Mouse (Mus musculus): Measurements from ENCODE around the gene Psmd10. TPM values are rescaled to one million over a fixed set of nuclear protein-coding genes. Genes with fewer than 3 reads are reported as not detected.

The Psmd10 gene
- total RNA-seq (2012; rRNA removed), result 49.9 and 53.2 TPM in 2 replicates
- 10 to 100 TPM in 1 of 2 experiments, not detected in 1; 48.8 TPM for polyA plus RNA-seq (2012; ENCODE audit: insufficient read depth in 1 of 2, insufficient read length in 2 of 2, low read depth in 1 of 2, low replicate concordance in 2 of 2, missing spikeins in 1 of 2)

- peak; percentile 99 for DNase-seq (ENCODE audit: low read depth, low spot score)
- Histone ChIP-seq H3K27me3 (ENCODE audit: control insufficient read depth in 1 of 2, insufficient read depth in 2 of 2, low read length in 2 of 2) (no peaks in the 10 kb centered on the region), H3K36me3 (ENCODE audit: control insufficient read depth in 1 of 2, insufficient read depth in 2 of 2, low read length in 2 of 2) (peaks cover 2 to 19% of the 10 kb centered on the region in 2 experiments; a peak in 3 of 4 replicates), H3K9ac (ENCODE audit: control insufficient read depth, low read depth, low read length, poor library complexity, severe bottlenecking) (peak within 1 kb of the TSS; percentile 87), H3K4me1 (ENCODE audit: control insufficient read depth in 1 of 2, insufficient read depth in 2 of 2, low read length in 2 of 2) (peaks cover 3 to 12% of the 10 kb centered on the region in 2 experiments), H3K9me3 (replicated peaks; ENCODE audit: insufficient read depth, low read length) (no peaks in the 10 kb centered on the region), H3K27ac (ENCODE audit: control insufficient read depth, low read depth, low read length) (peak within 1 kb of the TSS; percentile 84), H3K4me3 (ENCODE audit: control insufficient read depth in 1 of 2, insufficient read depth in 1 of 2, low read depth in 2 of 2, low read length in 2 of 2) (peak within 1 kb of the TSS; percentile 81 to 97), H3K79me2 (ENCODE audit: control insufficient read depth, insufficient read depth, low read length, poor library complexity) (peaks cover 4% of the 10 kb centered on the region)
- TF ChIP-seq ELF1 (IDR thresholded peaks at IDR 0.05; ENCODE audit: low read depth, low read length) (peak; percentile 99), MAX (IDR thresholded peaks at IDR 0.05; ENCODE audit: low read length) (peak; percentile 41; the same call in 1 of the 2 replicates), MXI1 (IDR thresholded peaks at IDR 0.05; ENCODE audit: low read depth, low read length) (peak; percentile 65), POLR2A (IDR thresholded peaks at IDR 0.05; ENCODE audit: control insufficient read depth in 1 of 2, insufficient read depth in 1 of 2, low read depth in 1 of 2, low read length in 2 of 2, poor library complexity in 1 of 2) (peak; percentile 55 to 83; a peak in 2 of 4 replicates), ZC3H11A (IDR thresholded peaks at IDR 0.05; ENCODE audit: low read depth, low read length) (no peak), JUND (IDR thresholded peaks at IDR 0.05; ENCODE audit: low read depth, low read length) (no peak), USF1 (IDR thresholded peaks at IDR 0.05; ENCODE audit: low read depth, low read length) (0 out of 2 replicates have a peak, but pooled peaks have one; percentile 14), TBP (IDR thresholded peaks at IDR 0.05; ENCODE audit: low read depth, low read length) (no peak; the same call in 1 of the 2 replicates), RAD21 (IDR thresholded peaks at IDR 0.05; ENCODE audit: low read depth, low read length) (no peak), MYC (IDR thresholded peaks at IDR 0.05; ENCODE audit: low read depth, low read length) (peak; percentile 31; the same call in 1 of the 2 replicates), TCF12 (IDR thresholded peaks at IDR 0.05; ENCODE audit: low read depth, low read length) (0 out of 2 replicates have a peak, but pooled peaks have one; percentile 23), MEF2A (IDR thresholded peaks at IDR 0.05; ENCODE audit: extremely low read depth, insufficient replicate concordance, low read depth, low read length, poor library complexity, severe bottlenecking) (no peak), CHD2 (IDR thresholded peaks at IDR 0.05; ENCODE audit: low read length) (peak; percentile 63), ZNF384 (IDR thresholded peaks at IDR 0.05; ENCODE audit: low read depth, low read length) (no peak), HCFC1 (IDR thresholded peaks at IDR 0.05; ENCODE audit: low read depth, low read length) (peak; percentile 99), RCOR1 (IDR thresholded peaks at IDR 0.05; ENCODE audit: low read depth, low read length) (no peak), USF2 (IDR thresholded peaks at IDR 0.05; ENCODE audit: borderline replicate concordance in 1 of 2, insufficient read depth in 1 of 2, low read depth in 1 of 2, low read length in 2 of 2) (no peak), KAT2A (conservative IDR thresholded peaks at IDR 0.05; ENCODE audit: low read depth, low read length) (peak; percentile 97), BHLHE40 (IDR thresholded peaks at IDR 0.05; ENCODE audit: borderline replicate concordance, low read depth, low read length) (no peak), SIN3A (IDR thresholded peaks at IDR 0.05; ENCODE audit: low read length) (peak; percentile 98), ZMIZ1 (IDR thresholded peaks at IDR 0.05; ENCODE audit: low read depth, low read length) (peak; percentile 62; the same call in 1 of the 2 replicates), ETS1 (IDR thresholded peaks at IDR 0.05; ENCODE audit: low read depth, low read length) (no peak), MAZ (IDR thresholded peaks at IDR 0.05; ENCODE audit: low read depth, low read length) (0 out of 2 replicates have a peak, but pooled peaks have one; percentile 19), NRF1 (IDR thresholded peaks at IDR 0.05; ENCODE audit: insufficient read depth, low read depth, low read length, poor library complexity, severe bottlenecking) (peak; percentile 37; the same call in 1 of the 2 replicates), NELFE (IDR thresholded peaks at IDR 0.05; ENCODE audit: low read depth, low read length) (peak; percentile 79), E2F4 (IDR thresholded peaks at IDR 0.05; ENCODE audit: borderline replicate concordance, low read depth, low read length) (peak; percentile 45; the same call in 1 of the 2 replicates), POLR2AphosphoS2 (IDR thresholded peaks at IDR 0.05; ENCODE audit: low read length) (peak; percentile 63; the same call in 1 of the 2 replicates), GABPA (IDR thresholded peaks at IDR 0.05; ENCODE audit: low read depth, low read length) (no peak)
Measured at GRCm38 (mm10) chrX:140956272-140956940, at the start of gene Psmd10, which contains the start of gene Atg4a. TSS of gene Psmd10 (minus strand) at chrX:140956728. TSS of gene Atg4a (plus strand) at chrX:140956907.
